Mouse (Mus musculus) heart, adult 2 months (tissue): ENCODE measurements around the gene Fgf12. TPM values are rescaled to one million over a fixed set of nuclear protein-coding genes. Genes with fewer than 3 reads are reported as not detected.

ENCODE experiments used
- DNase-seq, 2 experiments: peaks; one replicate each; pipeline ENCODE4 v3.0.0; 2021
- H3K27ac ChIP-seq: fragments of 200-600 bp; 2 replicates; pipeline ENCODE4 v1.8.1; 2022
- H3K27me3 ChIP-seq: fragments of 200-500 bp; 2 replicates; pipeline ENCODE4 v1.6.1; 2012; ENCODE audit warnings: mild to moderate bottlenecking, low read length, inconsistent platforms, mixed read lengths; ENCODE audit not compliant: control insufficient read depth, insufficient read depth
- H3K36me3 ChIP-seq: fragments of 200-500 bp; 2 replicates; pipeline ENCODE4 v1.6.1; 2012; ENCODE audit warnings: low read length, inconsistent platforms; ENCODE audit not compliant: control insufficient read depth, insufficient read depth
- H3K4me1 ChIP-seq: fragments of 200-500 bp; 2 replicates; pipeline ENCODE4 v1.6.1; 2011; ENCODE audit warnings: low read length; ENCODE audit not compliant: control insufficient read depth, insufficient read depth
- H3K4me3 ChIP-seq: fragments of 200-600 bp; 2 replicates; pipeline ENCODE4 v1.8.1; 2022
- H3K79me2 ChIP-seq: fragments of 200-500 bp; replicated peaks from 2 replicates; pipeline ENCODE4 v1.6.1; 2012; ENCODE audit warnings: mild to moderate bottlenecking, inconsistent platforms, low read length, moderate library complexity, mixed read lengths; ENCODE audit not compliant: control insufficient read depth, insufficient read depth
- H3K9ac ChIP-seq: fragments of 200-500 bp; 2 replicates; pipeline ENCODE4 v1.6.1; 2012; ENCODE audit warnings: low read depth, mild to moderate bottlenecking, control low read depth, inconsistent platforms, low read length, mixed read lengths
- CTCF ChIP-seq: fragments of 200-600 bp; IDR thresholded peaks from 2 replicates; pipeline ENCODE4 v1.8.1; 2022; ENCODE audit warnings: antibody characterized with exemption, mild to moderate bottlenecking, moderate library complexity
- EP300 ChIP-seq: fragments of 200-500 bp; IDR thresholded peaks from 2 replicates; pipeline ENCODE4 v1.6.1; 2011; ENCODE audit warnings: low read depth, low read length, control low read depth; ENCODE audit not compliant: insufficient read depth
- POLR2A ChIP-seq: fragments of 200-500 bp; IDR thresholded peaks from 2 replicates; pipeline ENCODE4 v1.6.1; 2011; ENCODE audit warnings: mild to moderate bottlenecking, low read depth, low read length, control low read depth; ENCODE audit not compliant: insufficient read depth
- WGBS: fragments of 180-500 bp; shearing (Covaris S2); methylation state at CpG from one replicate; pipeline ENCODE4 v1.1.7; 2018; 5-methylcytosine and 5-hydroxymethylcytosine counted together
- intact Hi-C: fragments of 180-260 bp; cut with DNase I; formaldehyde crosslinking; loops from one replicate; pipeline ENCODE4 v1.15.1; 2025
- polyA plus RNA-seq: library from polyadenylated mRNA; depleted of rRNA; stranded (reverse); fragments of >200 nt; gene quantifications from 2 replicates; pipeline ENCODE4 v1.2.3, GENCODE M21; 2012
- total RNA-seq, 2 experiments: library from RNA; stranded (reverse); gene quantifications; 2 replicates each; pipeline ENCODE4 v1.2.3; 2021

The Fgf12 gene
- total and polyA plus RNA-seq, 3 experiments, result 8.9 to 11.3 (median 9.2) TPM

- H3K27ac ChIP-seq, result no peak overlapping the region
- no peak for TF ChIP-seq CTCF
- TF ChIP-seq POLR2A, result no peak
- TF ChIP-seq EP300, result no peak
- intact Hi-C loops, result no loop called here
- H3K79me2 ChIP-seq, result no peaks in the 10 kb centered on the region
- H3K9ac ChIP-seq, result no peak overlapping the region
- no peak for DNase-seq
- H3K36me3 ChIP-seq, result no peaks in the 10 kb centered on the region
- H3K27me3 ChIP-seq, result peaks cover 7% of the 10 kb centered on the region
- H3K4me3 ChIP-seq, result no peak overlapping the region
- 4% methylated on average over 5 of the region's 6 CpGs for WGBS
- no peaks in the 10 kb centered on the region for H3K4me1 ChIP-seq
Measured at GRCm38 (mm10) chr16:28447114-28447455, 305.8 kb downstream of the Fgf12 start.

GRCm38 (mm10) chr16:28446334-28447113 lies 306.3 kb downstream of the Fgf12 start:
- Histone ChIP-seq H3K4me3 (peak overlapping the region; percentile 49), H3K79me2 (no peaks in the 10 kb centered on the region), H3K9ac (peak overlapping the region; percentile 37), H3K36me3 (no peaks in the 10 kb centered on the region), H3K27me3 (peaks cover 7% of the 10 kb centered on the region), H3K4me1 (no peaks in the 10 kb centered on the region), H3K27ac (no peak overlapping the region)
- under 1% methylated on average over 82 of the region's 82 CpGs for WGBS
- intact Hi-C loops, result no loop called here
- DNase-seq, result peak; percentile 6 to 20
- TF ChIP-seq CTCF (no peak), EP300 (no peak), POLR2A (no peak)

- Histone ChIP-seq H3K9ac (peak overlapping the region; percentile 37; the same call in 1 of the 2 replicates), H3K27me3 (peaks cover 7% of the 10 kb centered on the region), H3K79me2 (no peaks in the 10 kb centered on the region), H3K4me1 (no peaks in the 10 kb centered on the region), H3K36me3 (no peaks in the 10 kb centered on the region), H3K4me3 (peak overlapping the region; percentile 49), H3K27ac (no peak overlapping the region)
- TF ChIP-seq POLR2A, result no peak
- no peak for TF ChIP-seq EP300
- no peak for TF ChIP-seq CTCF
- WGBS, result 1% methylated on average over 42 of the region's 42 CpGs
- intact Hi-C loops, result no loop called here
- no peak for DNase-seq
Measured at GRCm38 (mm10) chr16:28445800-28446333, 307.0 kb downstream of the Fgf12 start.

GRCm38 (mm10) chr16:28444993-28445799 lies 307.7 kb downstream of the Fgf12 start:
- no peak overlapping the region for H3K27ac ChIP-seq
- WGBS, result under 1% methylated on average over 51 of the region's 51 CpGs
- no peaks in the 10 kb centered on the region for H3K36me3 ChIP-seq
- no peak overlapping the region for H3K9ac ChIP-seq
- intact Hi-C loops, result no loop called here
- no peaks in the 10 kb centered on the region for H3K4me1 ChIP-seq
- peaks cover 7% of the 10 kb centered on the region for H3K27me3 ChIP-seq
- H3K4me3 ChIP-seq, result no peak overlapping the region; the same call in 1 of the 2 replicates
- TF ChIP-seq POLR2A (no peak), EP300 (no peak), CTCF (no peak)
- H3K79me2 ChIP-seq, result no peaks in the 10 kb centered on the region
- DNase-seq, result no peak

GRCm38 (mm10) chr16:28421617-28422016 lies 331.3 kb downstream of the Fgf12 start:
- Histone ChIP-seq H3K36me3 (no peaks in the 10 kb centered on the region), H3K9ac (no peak overlapping the region), H3K27ac (no peak overlapping the region), H3K4me3 (no peak overlapping the region), H3K4me1 (no peaks in the 10 kb centered on the region), H3K79me2 (no peaks in the 10 kb centered on the region), H3K27me3 (no peaks in the 10 kb centered on the region)
- TF ChIP-seq EP300 (no peak), POLR2A (no peak), CTCF (no peak)
- intact Hi-C loops, result no loop called here
- 81% methylated on average over 1 of the region's 1 CpGs for WGBS
- DNase-seq, result no peak

GRCm38 (mm10) chr16:28419693-28420299 lies 333.1 kb downstream of the Fgf12 start:
- no peak for TF ChIP-seq POLR2A
- no peak for TF ChIP-seq CTCF
- no peak for TF ChIP-seq EP300
- no peaks in the 10 kb centered on the region for H3K4me1 ChIP-seq
- 61% methylated on average over 3 of the region's 3 CpGs for WGBS
- H3K4me3 ChIP-seq, result no peak overlapping the region
- H3K27ac ChIP-seq, result no peak overlapping the region
- no peak for DNase-seq
- no peak overlapping the region for H3K9ac ChIP-seq
- no peaks in the 10 kb centered on the region for H3K79me2 ChIP-seq
- H3K36me3 ChIP-seq, result no peaks in the 10 kb centered on the region
- intact Hi-C loops, result no loop called here
- no peaks in the 10 kb centered on the region for H3K27me3 ChIP-seq
